Mouse (Mus musculus) stomach, embryonic 14.5 days (tissue): ENCODE data around the gene Hoxa9. TPM values are rescaled to one million over a fixed set of nuclear protein-coding genes. Genes with fewer than 3 reads are reported as not detected.
A peak's percentile ranks its signal among the peaks of the same experiment; 100 is the strongest.

ENCODE experiments used
- ATAC-seq: fragments of 200-750 bp; cut with Nextera tagmentation; 2 replicates; pipeline ENCODE4 v1.8.0; 2017; ENCODE audit warnings: low read depth, moderate TSS enrichment; ENCODE audit not compliant: insufficient number of reproducible peaks, insufficient read depth, low FRiP score
- H3K27ac ChIP-seq: fragments of 300-500 bp; sonication (generic); 2 replicates; pipeline ENCODE4 v1.5.1; 2014; ENCODE audit warnings: mild to moderate bottlenecking, low read length, moderate library complexity, mixed read lengths
- H3K27me3 ChIP-seq: fragments of 300-500 bp; sonication (generic); 2 replicates; pipeline ENCODE4 v1.6.1; 2014; ENCODE audit warnings: low read length, control low read depth, mixed read lengths; ENCODE audit not compliant: control insufficient read depth, insufficient read depth
- H3K36me3 ChIP-seq: fragments of 300-500 bp; sonication (generic); 2 replicates; pipeline ENCODE4 v1.6.1; 2014; ENCODE audit warnings: mild to moderate bottlenecking, control low read depth, low read length, moderate library complexity, mixed read lengths; ENCODE audit not compliant: control insufficient read depth, insufficient read depth
- H3K4me1 ChIP-seq: fragments of 300-500 bp; sonication (generic); 2 replicates; pipeline ENCODE4 v1.6.1; 2014; ENCODE audit warnings: low read length, control low read depth, mixed read lengths; ENCODE audit not compliant: control insufficient read depth, insufficient read depth
- H3K4me2 ChIP-seq: fragments of 300-500 bp; sonication (generic); replicated peaks from 2 replicates; pipeline ENCODE4 v1.6.1; 2014; ENCODE audit warnings: low read depth, low read length, control low read depth
- H3K4me3 ChIP-seq: fragments of 300-500 bp; sonication (generic); 2 replicates; pipeline ENCODE4 v1.5.1; 2014; ENCODE audit warnings: low read depth, low read length, control low read depth
- H3K9ac ChIP-seq: fragments of 300-500 bp; sonication (generic); replicated peaks from 2 replicates; pipeline ENCODE4 v1.6.1; 2014; ENCODE audit warnings: low read depth, mild to moderate bottlenecking, control low read depth, low read length, moderate library complexity, mixed read lengths
- H3K9me3 ChIP-seq: fragments of 300-500 bp; sonication (generic); 2 replicates; pipeline ENCODE4 v1.6.1; 2016; ENCODE audit warnings: low read depth, low read length, control low read depth; ENCODE audit not compliant: control insufficient read depth
- WGBS: fragments of 180-500 bp; shearing (Covaris S2); extraction: QIAGEN DNeasy Blood & Tissue Kit; methylation state at CpG from one replicate; pipeline ENCODE4 v1.1.7; 2014; 5-methylcytosine and 5-hydroxymethylcytosine counted together
- polyA plus RNA-seq: library from polyadenylated mRNA; unstranded; fragments of >200 nt; fragmentation: Nextera tagmentation; extraction: Ambion mirVana; gene quantifications from 2 replicates; pipeline ENCODE4 v1.2.1, GENCODE M21; 2014

The Hoxa9 gene
- polyA plus RNA-seq, 1 experiment from 2014 or later, result 1.5 TPM

GRCm38 (mm10) chr6:52207684-52207976, 23.3 kb downstream of the Hoxa9 start:
- H3K27me3 ChIP-seq, result peaks cover 18% of the 10 kb centered on the region
- no peaks in the 10 kb centered on the region for H3K36me3 ChIP-seq
- peak overlapping the region; percentile 90; the same call in 1 of the 2 replicates for H3K4me3 ChIP-seq
- peaks cover 3% of the 10 kb centered on the region; the same call in 1 of the 2 replicates for H3K4me1 ChIP-seq
- H3K9ac ChIP-seq, result peak overlapping the region; percentile 37
- H3K4me2 ChIP-seq, result peak overlapping the region; percentile 78
- ATAC-seq, result no peak
- H3K27ac ChIP-seq, result peak overlapping the region; percentile 81
- H3K9me3 ChIP-seq, result no peaks in the 10 kb centered on the region

GRCm38 (mm10) chr6:52206882-52207683, 23.8 kb downstream of the Hoxa9 start:
- 15% methylated on average over 4 of the region's 4 CpGs for WGBS
- H3K27me3 ChIP-seq, result peaks cover 15% of the 10 kb centered on the region
- peak overlapping the region; percentile 81 for H3K27ac ChIP-seq
- H3K9me3 ChIP-seq, result no peaks in the 10 kb centered on the region
- H3K4me2 ChIP-seq, result peak overlapping the region; percentile 78
- H3K36me3 ChIP-seq, result peaks cover 5% of the 10 kb centered on the region; the same call in 1 of the 2 replicates
- no peak for ATAC-seq
- peak overlapping the region; percentile 90 for H3K4me3 ChIP-seq
- peaks cover 3% of the 10 kb centered on the region; the same call in 1 of the 2 replicates for H3K4me1 ChIP-seq
- H3K9ac ChIP-seq, result peak overlapping the region; percentile 52

- peak overlapping the region; percentile 52 for H3K9ac ChIP-seq
- H3K4me1 ChIP-seq, result peaks cover 3% of the 10 kb centered on the region; the same call in 1 of the 2 replicates
- H3K4me3 ChIP-seq, result peak overlapping the region; percentile 90
- H3K36me3 ChIP-seq, result peaks cover 5% of the 10 kb centered on the region; the same call in 1 of the 2 replicates
- 8% methylated on average over 55 of the region's 55 CpGs for WGBS
- no peaks in the 10 kb centered on the region for H3K9me3 ChIP-seq
- ATAC-seq, result no peak
- peaks cover 8% of the 10 kb centered on the region; the same call in 1 of the 2 replicates for H3K27me3 ChIP-seq
- H3K27ac ChIP-seq, result peak overlapping the region; percentile 81
- peak overlapping the region; percentile 78 for H3K4me2 ChIP-seq
These were observed 25.0 kb downstream of the Hoxa9 start for GRCm38 (mm10) chr6:52205638-52206621.

GRCm38 (mm10) chr6:52205221-52205620, 25.7 kb downstream of the Hoxa9 start:
- H3K9ac ChIP-seq, result peak overlapping the region; percentile 52
- peak overlapping the region; percentile 78 for H3K4me2 ChIP-seq
- peak overlapping the region; percentile 90 for H3K4me3 ChIP-seq
- H3K36me3 ChIP-seq, result peaks cover 5% of the 10 kb centered on the region; the same call in 1 of the 2 replicates
- ATAC-seq, result no peak
- H3K27ac ChIP-seq, result peak overlapping the region; percentile 81
- H3K9me3 ChIP-seq, result no peaks in the 10 kb centered on the region
- H3K4me1 ChIP-seq, result peaks cover 3% of the 10 kb centered on the region; the same call in 1 of the 2 replicates
- 0 out of 2 replicates have a peak, but pooled peaks cover 6% of the 10 kb centered on the region for H3K27me3 ChIP-seq
- WGBS, result 10% methylated on average over 14 of the region's 14 CpGs

GRCm38 (mm10) chr6:52204050-52204752, 26.7 kb downstream of the Hoxa9 start, which contains the start of gene Hoxa5:
TSS of gene Hoxa5 (minus strand) at chr6:52204587.
- Histone ChIP-seq H3K36me3 (peaks cover 5% of the 10 kb centered on the region; the same call in 1 of the 2 replicates), H3K27ac (peak within 1 kb of the TSS; percentile 87), H3K4me2 (peak within 1 kb of the TSS; percentile 78), H3K27me3 (0 out of 2 replicates have a peak, but pooled peaks cover 3% of the 10 kb centered on the region), H3K9me3 (no peaks in the 10 kb centered on the region), H3K4me1 (peaks cover 5% of the 10 kb centered on the region; the same call in 1 of the 2 replicates), H3K4me3 (peak within 1 kb of the TSS; percentile 90), H3K9ac (peak within 1 kb of the TSS; percentile 96)
- peak; percentile 71; the same call in 1 of the 2 replicates for ATAC-seq
- WGBS, result under 1% methylated on average over 57 of the region's 65 CpGs

- Histone ChIP-seq H3K4me3 (peak overlapping the region; percentile 90), H3K27me3 (0 out of 2 replicates have a peak, but pooled peaks cover 3% of the 10 kb centered on the region), H3K9ac (peak overlapping the region; percentile 96), H3K4me2 (peak overlapping the region; percentile 78), H3K4me1 (peaks cover 5% of the 10 kb centered on the region; the same call in 1 of the 2 replicates), H3K27ac (peak overlapping the region; percentile 87), H3K36me3 (peaks cover 5% of the 10 kb centered on the region; the same call in 1 of the 2 replicates), H3K9me3 (no peaks in the 10 kb centered on the region)
- ATAC-seq, result no peak
- 1% methylated on average over 44 of the region's 46 CpGs for WGBS
These were observed 27.4 kb downstream of the Hoxa9 start for GRCm38 (mm10) chr6:52203371-52204049.

GRCm38 (mm10) chr6:52203121-52203370, 27.8 kb downstream of the Hoxa9 start:
- peaks cover 5% of the 10 kb centered on the region; the same call in 1 of the 2 replicates for H3K4me1 ChIP-seq
- H3K4me2 ChIP-seq, result peak overlapping the region; percentile 78
- WGBS, result 3% methylated on average over 10 of the region's 10 CpGs
- no peaks in the 10 kb centered on the region for H3K9me3 ChIP-seq
- H3K4me3 ChIP-seq, result peak overlapping the region; percentile 90
- peak overlapping the region; percentile 96 for H3K9ac ChIP-seq
- H3K27me3 ChIP-seq, result 0 out of 2 replicates have a peak, but pooled peaks cover 3% of the 10 kb centered on the region
- no peak for ATAC-seq
- H3K27ac ChIP-seq, result peak overlapping the region; percentile 87
- H3K36me3 ChIP-seq, result peaks cover 5% of the 10 kb centered on the region; the same call in 1 of the 2 replicates
